Mouse (Mus musculus) gastrocnemius, adult 2 months (tissue): ENCODE data around the gene Tas2r131. TPM values are rescaled to one million over a fixed set of nuclear protein-coding genes. Genes with fewer than 3 reads are reported as not detected.
"Not testable (repeated sequence)": the region's sequence is repeated elsewhere in the genome, so short reads cannot be mapped to it uniquely, and the experiment has no call there.

Experiments used
- DNase-seq: peaks from one replicate; pipeline ENCODE4 v3.0.0; 2022
- H3K27ac ChIP-seq: fragments of 200-600 bp; 2 replicates; pipeline ENCODE4 v1.8.1; 2022; ENCODE audit warnings: mild to moderate bottlenecking
- H3K4me3 ChIP-seq: fragments of 200-600 bp; 2 replicates; pipeline ENCODE4 v1.8.1; 2022; ENCODE audit warnings: mild to moderate bottlenecking, moderate library complexity
- CTCF ChIP-seq: fragments of 200-600 bp; IDR thresholded peaks from 2 replicates; pipeline ENCODE4 v1.8.1; 2022; ENCODE audit warnings: antibody characterized with exemption, mild to moderate bottlenecking, moderate library complexity
- intact Hi-C: fragments of 180-260 bp; cut with DNase I; formaldehyde crosslinking; loops from one replicate; pipeline ENCODE4 v1.15.1; 2025
- long read RNA-seq, 2 experiments: library from polyadenylated mRNA; stranded (forward); transcript quantifications; one replicate each; pipeline ENCODE4 v2.0.0; 2021
- total RNA-seq, 2 experiments: library from RNA; stranded (reverse); gene quantifications; 2 replicates each; pipeline ENCODE4 v1.2.3; 2021

Tas2r131 gene
- not detected for total RNA-seq
- long read RNA-seq, experiment 1, result 0 reads
- long read RNA-seq, experiment 2, result 0 reads

GRCm38 (mm10) chr6:132957819-132958218, at the start of gene Tas2r131:
Gene Tas2r131 (minus strand): TSS chr6:132957919.
- H3K4me3 ChIP-seq, result no peak within 1 kb of the TSS
- TF ChIP-seq CTCF, result no peak
- intact Hi-C loops, result no loop called here

GRCm38 (mm10) chr6:132980865-132981264, 23.1 kb upstream of the Tas2r131 start, which contains the start of gene Tas2r109:
Gene Tas2r109 (minus strand): TSS chr6:132980965.
- no peak for TF ChIP-seq CTCF
- intact Hi-C loops, result no loop called here
- H3K4me3 ChIP-seq, result no peak within 1 kb of the TSS
- no peak for DNase-seq
- H3K27ac ChIP-seq, result no peak within 1 kb of the TSS

More at GRCm38 (mm10) chr6:132957819-132958218, at the start of gene Tas2r131:
- no peak within 1 kb of the TSS for H3K27ac ChIP-seq
- no peak for DNase-seq

- Histone ChIP-seq H3K4me3 (no peak within 1 kb of the TSS), H3K27ac (no peak within 1 kb of the TSS)
- no peak for DNase-seq
- TF ChIP-seq CTCF, result no peak
- intact Hi-C loops, result no loop called here
These were observed 6.9 kb downstream of the Tas2r131 start, which contains the start of gene Tas2r129 for GRCm38 (mm10) chr6:132950802-132951201. Gene Tas2r129 (plus strand): TSS chr6:132951102.

GRCm38 (mm10) chr6:132941376-132941775, 16.3 kb downstream of the Tas2r131 start:
- H3K27ac ChIP-seq, H3K4me3 ChIP-seq, intact Hi-C loops, DNase-seq: not testable (repeated sequence)

GRCm38 (mm10) chr6:132909351-132909750, 48.4 kb downstream of the Tas2r131 start, which contains the start of gene Tas2r125:
Gene Tas2r125 (plus strand): TSS chr6:132909651.
- no peak for DNase-seq
- no peak for TF ChIP-seq CTCF
- intact Hi-C loops, result no loop called here
- Histone ChIP-seq H3K4me3 (no peak within 1 kb of the TSS), H3K27ac (no peak within 1 kb of the TSS)

Other genes with a start within 250 kb of the Tas2r131 start
- gene Tas2r122, start 246.0 kb downstream of the Tas2r131 start, total RNA-seq, result not detected
- gene Tas2r115, start 219.9 kb downstream of the Tas2r131 start, total RNA-seq, result not detected
- gene Tas2r124, start 203.2 kb downstream of the Tas2r131 start, total RNA-seq, result not detected
- gene Tas2r102, start 195.8 kb downstream of the Tas2r131 start, total RNA-seq, result not detected
- not detected for gene Tas2r136, start 179.8 kb downstream of the Tas2r131 start, total RNA-seq
- gene Tas2r117, start 155.1 kb downstream of the Tas2r131 start, total RNA-seq, result not detected
- gene Tas2r123, start 110.8 kb downstream of the Tas2r131 start, total RNA-seq, result not detected
- gene Tas2r116, start 102.5 kb downstream of the Tas2r131 start, total RNA-seq, result not detected
- not detected for gene Tas2r110, start 89.9 kb downstream of the Tas2r131 start, total RNA-seq
- gene Tas2r113, start 64.9 kb downstream of the Tas2r131 start, total RNA-seq, result not detected
- gene Tas2r125, start 48.3 kb downstream of the Tas2r131 start, total RNA-seq, result not detected
- not detected for gene Tas2r129, start 6.8 kb downstream of the Tas2r131 start, total RNA-seq
- gene Tas2r109, start 23.0 kb upstream of the Tas2r131 start, total RNA-seq, result not detected
- not detected for gene Tas2r103, start 79.2 kb upstream of the Tas2r131 start, total RNA-seq
- not detected for gene Tas2r140, start 97.9 kb upstream of the Tas2r131 start, total RNA-seq
- gene Smim10l1, start 147.0 kb upstream of the Tas2r131 start, total RNA-seq, result 100 to 1,000 TPM; 140 to 146 TPM